Mouse (Mus musculus) heart, postnatal 0 days (tissue): ENCODE data around the gene Gm10638.

ENCODE experiments used
- CTCF ChIP-seq: IDR thresholded peaks from 2 replicates; pipeline ENCODE4 v1.5.1; 2016; ENCODE audit warnings: antibody characterized with exemption, control low read depth, low read depth
- EP300 ChIP-seq: IDR thresholded peaks from 2 replicates; pipeline ENCODE4 v1.6.1; 2016; ENCODE audit warnings: antibody characterized with exemption, low read depth

DNA sequence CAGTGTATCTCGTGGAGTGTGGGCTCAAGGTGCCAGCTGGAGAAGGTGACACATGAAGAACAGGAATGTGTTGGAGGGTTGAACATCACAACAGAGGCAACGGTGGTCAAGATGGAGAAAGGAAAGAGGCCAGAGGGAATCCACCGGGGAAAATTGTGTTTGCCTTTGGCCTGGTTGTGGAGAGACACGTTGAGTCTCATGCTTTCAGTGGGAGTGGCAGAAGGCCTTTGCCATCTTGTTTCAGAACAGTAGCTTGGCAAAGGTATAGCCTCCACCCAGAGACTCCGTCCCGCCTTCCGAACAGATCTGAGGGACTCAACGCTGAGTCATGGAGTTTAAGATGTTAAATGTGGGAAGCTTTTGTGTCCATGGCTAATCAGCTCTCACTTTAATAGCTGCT is 20.2 kb downstream of the Gm10638 start:
- no peak for TF ChIP-seq CTCF
- TF ChIP-seq EP300, result no peak
